ENCODE assay signal across 10 mouse cellular contexts in the genomic region with DNA sequence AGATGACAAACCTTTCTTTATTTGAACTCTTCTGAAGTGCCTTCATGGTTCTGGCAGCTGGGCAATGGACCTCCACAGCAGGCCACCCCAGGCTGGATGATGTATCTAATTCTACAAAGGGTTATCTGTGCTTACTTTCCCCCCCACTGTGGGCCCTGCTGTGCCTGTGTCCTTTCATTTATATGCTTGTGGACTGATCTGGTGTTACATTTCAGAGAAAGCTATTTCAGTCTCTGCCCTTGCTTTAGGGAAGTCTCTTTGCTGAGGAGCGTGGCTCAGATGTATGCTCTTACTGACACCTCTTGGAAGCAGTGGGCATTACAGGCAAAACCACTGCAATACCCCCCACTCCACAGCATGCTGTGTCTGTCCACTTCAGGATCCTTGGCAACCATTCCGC. TPM values are rescaled to one million over a fixed set of nuclear protein-coding genes. Genes with fewer than 3 reads are reported as not detected.
DNase-seq lines count a peak whose midpoint lies in the region; ATAC-seq and TF ChIP-seq lines count a peak whose summit lies in the region.
"Had no signal": no experiment of that assay in that cellular context is flagged by ENCODE, and none has a peak within 500 bp of the region (broad histone marks: within the 10 kb centered on the region; RNA-seq: fewer than 3 reads in every experiment).

No protein-coding gene starts in this region.

- no peak overlapping the region for H3K27ac ChIP-seq in hindbrain, embryonic 11.5 days (ENCODE audit: low read depth, low read length)
- H3K27ac ChIP-seq in hindbrain, embryonic 14.5 days: no peak overlapping the region
- H3K27ac ChIP-seq in MEL (ENCODE audit: control insufficient read depth, low read depth, low read length): peak overlapping the region; percentile 40
- no peak overlapping the region for H3K27ac ChIP-seq in embryonic facial prominence, embryonic 14.5 days (replicated peaks; ENCODE audit: low read depth, low read length)
- H3K27ac ChIP-seq in liver, adult 2 months (replicated peaks; ENCODE audit: insufficient read depth, low read depth, low read length): no peak overlapping the region
- H3K27ac ChIP-seq: embryonic facial prominence, embryonic 13.5 days had no signal

- no peaks in the 10 kb centered on the region for H3K36me3 ChIP-seq in hindbrain, embryonic 11.5 days (ENCODE audit: control insufficient read depth, insufficient read depth, low read length)
- H3K36me3 ChIP-seq in hindbrain, embryonic 14.5 days (replicated peaks; ENCODE audit: control insufficient read depth, insufficient read depth): no peaks in the 10 kb centered on the region
- peaks cover 0 to 2% of the 10 kb centered on the region in 2 experiments; a peak in 1 of 4 replicates for H3K36me3 ChIP-seq in MEL (ENCODE audit: control insufficient read depth in 1 of 2, insufficient read depth in 2 of 2, low read length in 2 of 2)
- no peaks in the 10 kb centered on the region for H3K36me3 ChIP-seq in embryonic facial prominence, embryonic 14.5 days (ENCODE audit: control insufficient read depth, insufficient read depth, low read length)
- no peaks in the 10 kb centered on the region for H3K36me3 ChIP-seq in liver, adult 2 months (ENCODE audit: control insufficient read depth, insufficient read depth, low read length)
- H3K36me3 ChIP-seq: embryonic facial prominence, embryonic 13.5 days had no signal

- WGBS in hindbrain, embryonic 11.5 days: 29% methylated on average over 2 of the region's 2 CpGs
- 33% methylated on average over 2 of the region's 2 CpGs for WGBS in hindbrain, embryonic 14.5 days
- WGBS in embryonic facial prominence, embryonic 14.5 days: 30% methylated on average over 2 of the region's 2 CpGs
- 56% methylated on average over 2 of the region's 2 CpGs for WGBS in liver, adult 2 months

- no peak overlapping the region for H3K4me2 ChIP-seq in hindbrain, embryonic 11.5 days (replicated peaks; ENCODE audit: low read depth, low read length)
- H3K4me2 ChIP-seq in hindbrain, embryonic 14.5 days (replicated peaks): no peak overlapping the region
- H3K4me2 ChIP-seq in embryonic facial prominence, embryonic 14.5 days (ENCODE audit: low read depth, low read length): no peak overlapping the region
- H3K4me2 ChIP-seq: embryonic facial prominence, embryonic 13.5 days had no signal

- intact Hi-C loops in heart, postnatal 36 days (cut with DNase I): loop anchor here (5.0 kb wide), 4 partner anchors 118 to 228 kb away; a partner anchor contains a TSS

- no peak; a peak in 1 of 4 replicates for TF ChIP-seq POLR2A in MEL (IDR thresholded peaks at IDR 0.05; ENCODE audit: control insufficient read depth in 1 of 2, insufficient read depth in 1 of 2, low read depth in 1 of 2, low read length in 2 of 2, poor library complexity in 1 of 2)
- TF ChIP-seq POLR2A in liver, adult 2 months (IDR thresholded peaks at IDR 0.05; ENCODE audit: extremely low read depth, insufficient read depth, low read length): no peak

- TF ChIP-seq CTCF in MEL (IDR thresholded peaks at IDR 0.05 in 2 of 3, conservative IDR thresholded peaks at IDR 0.05 in 1 of 3; ENCODE audit: control insufficient read depth in 1 of 3, insufficient read depth in 1 of 3, low read depth in 2 of 3, low read length in 3 of 3, poor library complexity in 1 of 3, severe bottlenecking in 1 of 3): peak; percentile 68 to 93 (median 84)
- peak; percentile 70 for TF ChIP-seq CTCF in liver, adult 2 months (IDR thresholded peaks at IDR 0.05; ENCODE audit: low read depth, low read length)

- no peaks in the 10 kb centered on the region for H3K27me3 ChIP-seq in hindbrain, embryonic 11.5 days (ENCODE audit: control insufficient read depth, insufficient read depth, low read length)
- no peaks in the 10 kb centered on the region for H3K27me3 ChIP-seq in hindbrain, embryonic 14.5 days (ENCODE audit: control insufficient read depth, insufficient read depth, low read length)
- H3K27me3 ChIP-seq in MEL (ENCODE audit: control insufficient read depth in 1 of 2, insufficient read depth in 2 of 2, low read length in 2 of 2): no peaks in the 10 kb centered on the region
- H3K27me3 ChIP-seq in embryonic facial prominence, embryonic 14.5 days (replicated peaks; ENCODE audit: control insufficient read depth, insufficient read depth, low read length): no peaks in the 10 kb centered on the region
- no peaks in the 10 kb centered on the region for H3K27me3 ChIP-seq in liver, adult 2 months (ENCODE audit: control insufficient read depth, insufficient read depth, low read length)
- H3K27me3 ChIP-seq: embryonic facial prominence, embryonic 13.5 days had no signal

- no peak overlapping the region for H3K4me3 ChIP-seq in hindbrain, embryonic 11.5 days (ENCODE audit: low read depth, low read length)
- H3K4me3 ChIP-seq in hindbrain, embryonic 14.5 days (replicated peaks; ENCODE audit: low read length): no peak overlapping the region
- no peak overlapping the region for H3K4me3 ChIP-seq in MEL (ENCODE audit: control insufficient read depth in 1 of 2, insufficient read depth in 1 of 2, low read depth in 2 of 2, low read length in 2 of 2)
- no peak overlapping the region for H3K4me3 ChIP-seq in embryonic facial prominence, embryonic 14.5 days (ENCODE audit: low read depth, low read length)
- H3K4me3 ChIP-seq in liver, adult 2 months (ENCODE audit: insufficient read depth, low read depth, low read length): no peak overlapping the region
- H3K4me3 ChIP-seq: embryonic facial prominence, embryonic 13.5 days; myocyte had no signal

- peak; percentile 35 for DNase-seq in hindbrain, embryonic 11.5 days (ENCODE audit: low spot score)
- no peak for DNase-seq in hindbrain, embryonic 14.5 days (ENCODE audit: low spot score)
- peak; percentile 87 for DNase-seq in MEL (ENCODE audit: low read depth, low spot score)
- peak; percentile 54 for DNase-seq in embryonic facial prominence, embryonic 14.5 days (ENCODE audit: low spot score)
- DNase-seq in heart, postnatal 36 days: peak; percentile 41 to 47
- DNase-seq in liver, adult 2 months (ENCODE audit: extremely low read depth, low read depth, low spot score): peak; percentile 46
- no peak for DNase-seq in cerebellum, adult 8-10 months

- H3K4me1 ChIP-seq in hindbrain, embryonic 11.5 days (replicated peaks; ENCODE audit: control insufficient read depth, insufficient read depth, low read length): no peaks in the 10 kb centered on the region
- H3K4me1 ChIP-seq in hindbrain, embryonic 14.5 days (replicated peaks; ENCODE audit: control insufficient read depth, insufficient read depth, low read length): no peaks in the 10 kb centered on the region
- H3K4me1 ChIP-seq in MEL (ENCODE audit: control insufficient read depth in 1 of 2, insufficient read depth in 2 of 2, low read length in 2 of 2): no peaks in the 10 kb centered on the region; a peak in 1 of 4 replicates
- no peaks in the 10 kb centered on the region for H3K4me1 ChIP-seq in embryonic facial prominence, embryonic 14.5 days (ENCODE audit: control insufficient read depth, insufficient read depth, low read length)
- H3K4me1 ChIP-seq in liver, adult 2 months (ENCODE audit: control insufficient read depth, insufficient read depth, low read length): no peaks in the 10 kb centered on the region
- H3K4me1 ChIP-seq: embryonic facial prominence, embryonic 13.5 days had no signal

- TF ChIP-seq EP300 in MEL (IDR thresholded peaks at IDR 0.05; ENCODE audit: low read depth in 1 of 2, low read length in 2 of 2): no peak

- no peak overlapping the region for H3K9ac ChIP-seq in hindbrain, embryonic 11.5 days (ENCODE audit: low read depth, low read length)
- H3K9ac ChIP-seq in hindbrain, embryonic 14.5 days: no peak overlapping the region
- H3K9ac ChIP-seq in MEL (ENCODE audit: control insufficient read depth, low read depth, low read length, poor library complexity, severe bottlenecking): peak overlapping the region; percentile 32
- no peak overlapping the region for H3K9ac ChIP-seq in embryonic facial prominence, embryonic 14.5 days (ENCODE audit: low read depth, low read length)
- no peak overlapping the region for H3K9ac ChIP-seq in liver, adult 2 months (ENCODE audit: low read depth, low read length)
- H3K9ac ChIP-seq: embryonic facial prominence, embryonic 13.5 days had no signal

- no peaks in the 10 kb centered on the region for H3K9me3 ChIP-seq in hindbrain, embryonic 11.5 days (ENCODE audit: control insufficient read depth, low read length)
- H3K9me3 ChIP-seq in hindbrain, embryonic 14.5 days (ENCODE audit: control insufficient read depth, low read length): no peaks in the 10 kb centered on the region
- H3K9me3 ChIP-seq in MEL (replicated peaks; ENCODE audit: insufficient read depth, low read length): no peaks in the 10 kb centered on the region
- H3K9me3 ChIP-seq in embryonic facial prominence, embryonic 14.5 days (ENCODE audit: control insufficient read depth, low read length): peaks cover 5% of the 10 kb centered on the region; the same call in 1 of the 2 replicates
- H3K9me3 ChIP-seq: embryonic facial prominence, embryonic 13.5 days had no signal

- no peaks in the 10 kb centered on the region for H3K79me2 ChIP-seq in MEL (ENCODE audit: control insufficient read depth, insufficient read depth, low read length, poor library complexity)
- no peaks in the 10 kb centered on the region for H3K79me2 ChIP-seq in liver, adult 2 months (ENCODE audit: control insufficient read depth, insufficient read depth, low read length)

- no peak for ATAC-seq in hindbrain, embryonic 11.5 days (ENCODE audit: low FRiP score)
- ATAC-seq in hindbrain, embryonic 14.5 days (ENCODE audit: low FRiP score): no peak
- ATAC-seq in embryonic facial prominence, embryonic 14.5 days (ENCODE audit: low read depth): peak; percentile 50
- ATAC-seq in neutrophil, adult 5-6 weeks (ENCODE audit: extremely low read depth, insufficient number of reproducible peaks, low FRiP score, poor library complexity, severe bottlenecking): peak; percentile 82; the same call in 1 of the 2 replicates

- TF ChIP-seq RAD21 in MEL (IDR thresholded peaks at IDR 0.05; ENCODE audit: low read depth, low read length): peak; percentile 92

RNA-seq across cellular contexts. Expression of a gene that starts 44.9 kb away (rescaled TPM):
- polyA plus RNA-seq in hindbrain, embryonic 11.5 days (2014; fragmentation: Nextera tagmentation; extraction: Ambion mirVana): 313 and 314 TPM in 2 replicates
- 114 and 134 TPM in 2 replicates for polyA plus RNA-seq in hindbrain, embryonic 14.5 days (2014; fragmentation: Nextera tagmentation; extraction: Ambion mirVana)
- total RNA-seq in MEL (2012; rRNA removed): 64.2 and 76.9 TPM in 2 replicates
- polyA plus RNA-seq in MEL (2012; ENCODE audit: insufficient read depth in 1 of 2, insufficient read length in 2 of 2, low read depth in 1 of 2, low replicate concordance in 2 of 2, missing spikeins in 1 of 2): 10 to 100 TPM in 1 of 2 experiments, not detected in 1; 77.4 TPM
- 217 and 226 TPM in 2 replicates for polyA plus RNA-seq in embryonic facial prominence, embryonic 14.5 days (2014; fragmentation: Nextera tagmentation; extraction: Ambion mirVana)
- 10 to 100 TPM; 50.2 to 52.8 TPM for total RNA-seq in heart, postnatal 36 days (2021)
- 23.0 and 29.8 TPM in 2 replicates for total RNA-seq in liver, adult 2 months (2014; rRNA removed)
- polyA plus RNA-seq in liver, adult 2 months (2012; rRNA removed): 18.1 and 18.8 TPM in 2 replicates
- total RNA-seq in neutrophil, adult 5-6 weeks (2017): 52.4 and 65.9 TPM in 2 replicates

RNA-seq across cellular contexts. Expression of a gene that starts 45.1 kb away (rescaled TPM):
- 19.4 and 21.9 TPM in 2 replicates for polyA plus RNA-seq in hindbrain, embryonic 11.5 days (2014; fragmentation: Nextera tagmentation; extraction: Ambion mirVana)
- polyA plus RNA-seq in hindbrain, embryonic 14.5 days (2014; fragmentation: Nextera tagmentation; extraction: Ambion mirVana): 15.6 and 16.8 TPM in 2 replicates
- 25.0 and 32.2 TPM in 2 replicates for total RNA-seq in MEL (2012; rRNA removed)
- 10 to 100 TPM in 1 of 2 experiments, not detected in 1; 33.8 TPM for polyA plus RNA-seq in MEL (2012; ENCODE audit: insufficient read depth in 1 of 2, insufficient read length in 2 of 2, low read depth in 1 of 2, low replicate concordance in 2 of 2, missing spikeins in 1 of 2)
- 10.2 and 11.2 TPM in 2 replicates for polyA plus RNA-seq in embryonic facial prominence, embryonic 14.5 days (2014; fragmentation: Nextera tagmentation; extraction: Ambion mirVana)
- total RNA-seq in heart, postnatal 36 days (2021): 1 to 10 TPM; 3.4 to 4.2 TPM
- total RNA-seq in liver, adult 2 months (2014; rRNA removed): 10.9 and 11.7 TPM in 2 replicates
- 2.4 and 3.3 TPM in 2 replicates for polyA plus RNA-seq in liver, adult 2 months (2012; rRNA removed)
- total RNA-seq in neutrophil, adult 5-6 weeks (2017): 11.5 TPM in 2 replicates

Comparison
In these comparisons a context has a peak if more than half of its experiments do, and no peak if none do; other contexts are left out.
1. DNase-seq: peak in hindbrain, embryonic 11.5 days (single experiment), MEL (single experiment), embryonic facial prominence, embryonic 14.5 days (single experiment), heart, postnatal 36 days (2 of 2) and liver, adult 2 months (single experiment); none in hindbrain, embryonic 14.5 days (single experiment) and cerebellum, adult 8-10 months (single experiment).
2. ATAC-seq: peak in embryonic facial prominence, embryonic 14.5 days (single experiment) and neutrophil, adult 5-6 weeks (single experiment); none in hindbrain, embryonic 11.5 days (single experiment) and hindbrain, embryonic 14.5 days (single experiment).